Comparison of ENCODE assay signal across 9 mouse cellular contexts in the genomic region with DNA sequence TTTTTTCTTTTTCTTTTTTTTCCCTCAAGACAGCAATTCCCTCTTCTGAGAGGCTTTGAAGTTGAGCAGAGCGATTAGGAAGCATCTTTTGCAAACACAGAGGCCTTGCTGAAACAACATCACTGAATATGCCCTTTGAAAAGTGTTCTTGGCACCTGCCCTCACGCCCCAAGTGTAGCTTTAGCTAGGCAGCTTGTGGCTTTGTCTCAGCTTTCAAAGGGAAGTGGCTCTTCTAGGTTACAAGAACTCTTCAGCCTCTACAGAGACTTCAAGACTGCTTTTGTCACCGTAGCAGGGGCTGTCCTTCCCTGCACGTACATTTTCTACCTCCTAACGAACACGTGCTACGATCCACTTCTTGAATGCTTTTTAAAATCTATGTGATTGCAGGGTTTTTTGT. TPM values are rescaled to one million over a fixed set of nuclear protein-coding genes. Genes with fewer than 3 reads are reported as not detected.
DNase-seq lines count a peak whose midpoint lies in the region; ATAC-seq lines count a peak whose summit lies in the region.
"Had no signal": no experiment of that assay in that cellular context is flagged by ENCODE, and none has a peak within 500 bp of the region (broad histone marks: within the 10 kb centered on the region; RNA-seq: fewer than 3 reads in every experiment).

No protein-coding gene starts in this region.

- H3K9ac ChIP-seq in kidney, embryonic 16.5 days (replicated peaks; ENCODE audit: low read length), result 0 out of 2 replicates have a peak overlapping the region, but pooled peaks have one; percentile 9
- no peak overlapping the region for H3K9ac ChIP-seq in limb, embryonic 15.5 days
- no peak overlapping the region for H3K9ac ChIP-seq in intestine, embryonic 15.5 days
- H3K9ac ChIP-seq: limb, embryonic 13.5 days had no signal

- 0 out of 2 replicates have a peak overlapping the region, but pooled peaks have one; percentile 25 for H3K4me2 ChIP-seq in kidney, embryonic 16.5 days (replicated peaks; ENCODE audit: low read depth, low read length)
- no peak overlapping the region for H3K4me2 ChIP-seq in limb, embryonic 15.5 days
- H3K4me2 ChIP-seq in intestine, embryonic 15.5 days (replicated peaks), result no peak overlapping the region
- H3K4me2 ChIP-seq: limb, embryonic 13.5 days had no signal

- peaks cover 26% of the 10 kb centered on the region for H3K4me1 ChIP-seq in kidney, embryonic 16.5 days (ENCODE audit: insufficient read depth, low read length)
- H3K4me1 ChIP-seq in limb, embryonic 15.5 days, result peaks cover 9% of the 10 kb centered on the region; the same call in 1 of the 2 replicates
- peaks cover 3% of the 10 kb centered on the region; the same call in 1 of the 2 replicates for H3K4me1 ChIP-seq in intestine, embryonic 15.5 days (replicated peaks)

- H3K9me3 ChIP-seq in kidney, embryonic 16.5 days (ENCODE audit: low read length), result no peaks in the 10 kb centered on the region
- no peaks in the 10 kb centered on the region for H3K9me3 ChIP-seq in limb, embryonic 15.5 days
- H3K9me3 ChIP-seq in intestine, embryonic 15.5 days, result no peaks in the 10 kb centered on the region
- H3K9me3 ChIP-seq: limb, embryonic 13.5 days had no signal

- no peaks in the 10 kb centered on the region for H3K27me3 ChIP-seq in kidney, embryonic 16.5 days (ENCODE audit: insufficient read depth, low read length)
- H3K27me3 ChIP-seq in limb, embryonic 15.5 days, result no peaks in the 10 kb centered on the region
- no peaks in the 10 kb centered on the region for H3K27me3 ChIP-seq in intestine, embryonic 15.5 days (replicated peaks)
- H3K27me3 ChIP-seq: limb, embryonic 13.5 days had no signal

- no peak for ATAC-seq in kidney, embryonic 16.5 days (ENCODE audit: low FRiP score, low TSS enrichment)
- peak; percentile 34; the same call in 1 of the 2 replicates for ATAC-seq in common myeloid progenitor, adult 5-6 weeks (replicated peaks; ENCODE audit: low read depth, poor library complexity, severe bottlenecking)
- no peak for ATAC-seq in limb, embryonic 15.5 days (ENCODE audit: insufficient number of reproducible peaks, low FRiP score, low TSS enrichment, low read depth)
- 0 out of 2 replicates have a peak, but pooled peaks have one; percentile 5 for ATAC-seq in neutrophil, adult 5-6 weeks (ENCODE audit: extremely low read depth, insufficient number of reproducible peaks, low FRiP score, poor library complexity, severe bottlenecking)
- no peak for ATAC-seq in intestine, embryonic 15.5 days

- H3K27ac ChIP-seq in kidney, embryonic 16.5 days (ENCODE audit: low read length), result peak overlapping the region; percentile 91
- H3K27ac ChIP-seq in limb, embryonic 15.5 days, result peak overlapping the region; percentile 67; the same call in 1 of the 2 replicates
- no peak overlapping the region for H3K27ac ChIP-seq in intestine, embryonic 15.5 days
- H3K27ac ChIP-seq: limb, embryonic 13.5 days had no signal

- intact Hi-C loops in left cerebral cortex, postnatal 36 days (cut with DNase I), result loop anchor here (10.0 kb wide), 1 partner anchor 116 kb away; no protein-coding TSS in a partner anchor

- no peak for DNase-seq in kidney, adult 11 months
- DNase-seq in left cerebral cortex, postnatal 36 days (ENCODE audit: low spot score in 2 of 2), result no peak
- DNase-seq in embryo, embryonic 11 days, result no peak

- 37% methylated on average over 7 of the region's 7 CpGs for WGBS in kidney, embryonic 16.5 days
- 54% methylated on average over 7 of the region's 7 CpGs for WGBS in limb, embryonic 15.5 days
- WGBS in intestine, embryonic 15.5 days, result 65% methylated on average over 7 of the region's 7 CpGs

- H3K4me3 ChIP-seq in kidney, embryonic 16.5 days (ENCODE audit: low read length), result no peak overlapping the region
- H3K4me3 ChIP-seq in limb, embryonic 15.5 days, result no peak overlapping the region
- H3K4me3 ChIP-seq in intestine, embryonic 15.5 days (replicated peaks), result no peak overlapping the region
- H3K4me3 ChIP-seq: limb, embryonic 13.5 days had no signal

- H3K36me3 ChIP-seq in kidney, embryonic 16.5 days (ENCODE audit: insufficient read depth, low read length), result no peaks in the 10 kb centered on the region
- no peaks in the 10 kb centered on the region for H3K36me3 ChIP-seq in limb, embryonic 15.5 days
- no peaks in the 10 kb centered on the region for H3K36me3 ChIP-seq in intestine, embryonic 15.5 days
- H3K36me3 ChIP-seq: limb, embryonic 13.5 days had no signal

RNA-seq across cellular contexts. Expression of a gene that starts 4.0 kb away (rescaled TPM):
- 1,091 and 1,137 TPM in 2 replicates for polyA plus RNA-seq in kidney, embryonic 16.5 days (2015; fragmentation: Nextera tagmentation; extraction: Ambion mirVana)
- 694 and 751 TPM in 2 replicates for total RNA-seq in common myeloid progenitor, adult 5-6 weeks (2017)
- 1,189 and 1,299 TPM in 2 replicates for polyA plus RNA-seq in limb, embryonic 15.5 days (2015; fragmentation: Nextera tagmentation; extraction: Ambion mirVana)
- 993 and 1,047 TPM in 2 replicates for total RNA-seq in neutrophil, adult 5-6 weeks (2017)
- total RNA-seq in left cerebral cortex, postnatal 36 days (2021), result 100 to 1,000 TPM; 725 to 789 TPM
- polyA plus RNA-seq in intestine, embryonic 15.5 days (2015; fragmentation: Nextera tagmentation; extraction: Ambion mirVana), result 668 and 678 TPM in 2 replicates

Comparison
In these comparisons a context has a peak if more than half of its experiments do, and no peak if none do; other contexts are left out.
1. ATAC-seq: peak in common myeloid progenitor, adult 5-6 weeks (single experiment) and neutrophil, adult 5-6 weeks (single experiment); none in kidney, embryonic 16.5 days (single experiment), limb, embryonic 15.5 days (single experiment) and intestine, embryonic 15.5 days (single experiment).